Mouse (Mus musculus): Measurements from ENCODE around the gene Mrpl34. TPM values are rescaled to one million over a fixed set of nuclear protein-coding genes. Genes with fewer than 3 reads are reported as not detected.

The Mrpl34 gene
- polyA plus RNA-seq, 1 experiment from 2014 or later, result 238 TPM

GRCm38 (mm10) chr8:71485142-71486135, 20.7 kb downstream of the Mrpl34 start, which contains the start of gene Ano8:
Gene Ano8, minus strand, starts transcription at chr8:71485963.
- Histone ChIP-seq H3K27me3 (ENCODE audit: low read depth, poor library complexity, severe bottlenecking) (peaks cover 20% of the 10 kb centered on the region), H3K9me3 (replicated peaks) (no peaks in the 10 kb centered on the region), H3K36me3 (peaks cover 51% of the 10 kb centered on the region), H3K4me3 (peak within 1 kb of the TSS; percentile 95), H3K4me1 (peaks cover 61% of the 10 kb centered on the region), H3K27ac (replicated peaks) (peak within 1 kb of the TSS; percentile 99)
- peak; percentile 88 for DNase-seq (ENCODE audit: low spot score)
- WGBS, result 5% methylated on average over 58 of the region's 58 CpGs

GRCm38 (mm10) chr8:71486136-71486529, 21.4 kb downstream of the Mrpl34 start:
- Histone ChIP-seq H3K27ac (replicated peaks) (peak overlapping the region; percentile 99), H3K4me1 (peaks cover 54% of the 10 kb centered on the region), H3K36me3 (peaks cover 51% of the 10 kb centered on the region), H3K27me3 (ENCODE audit: low read depth, poor library complexity, severe bottlenecking) (peaks cover 13% of the 10 kb centered on the region), H3K4me3 (peak overlapping the region; percentile 95), H3K9me3 (replicated peaks) (no peaks in the 10 kb centered on the region)
- DNase-seq (ENCODE audit: low spot score), result no peak
- WGBS, result 27% methylated on average over 7 of the region's 7 CpGs

DNA sequence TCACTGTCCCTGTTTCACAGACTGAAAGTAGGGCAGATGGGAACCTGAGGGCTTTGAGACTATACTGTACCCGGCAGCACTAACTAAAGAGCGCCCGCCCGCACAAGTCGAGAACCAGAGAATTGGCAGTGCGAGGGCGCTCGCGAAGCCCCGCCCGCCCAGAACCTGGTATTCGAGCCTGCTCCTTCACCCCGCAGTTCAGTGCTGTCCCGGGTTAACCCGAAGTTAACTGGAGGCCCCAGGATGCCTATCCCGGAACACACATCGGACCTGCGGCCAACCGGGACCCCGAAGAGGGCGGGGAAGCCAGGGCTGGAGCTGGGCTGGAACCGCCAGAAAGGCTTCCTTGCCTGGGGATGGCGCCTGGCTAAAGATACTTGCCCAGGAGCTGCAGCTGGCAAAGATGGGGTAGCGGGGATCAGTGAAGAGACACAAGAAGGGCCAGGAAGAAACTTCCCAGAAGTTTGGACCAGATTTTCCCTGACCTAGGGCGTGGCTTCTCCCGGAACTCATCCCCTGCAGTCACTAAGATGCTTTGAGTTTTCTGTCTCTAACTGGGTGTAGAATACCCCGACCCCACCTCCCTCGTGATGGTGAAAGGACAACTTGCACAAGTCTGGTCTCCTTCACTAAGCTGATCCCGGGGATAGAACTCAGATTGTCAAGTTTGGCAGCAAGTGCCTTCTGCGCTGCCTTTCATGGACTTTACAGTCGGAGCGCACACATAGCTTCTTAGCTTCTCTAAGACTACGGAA, 23.1 kb downstream of the Mrpl34 start, which contains the start of gene Gtpbp3:
Gtpbp3 (plus strand) TSS at position 413 of the 755 bp plus-strand sequence.
- under 1% methylated on average over 33 of the region's 33 CpGs for whole genome bisulfite sequencing
- no peaks in the 10 kb centered on the region; the same call in 1 of the 2 replicates for H3K27me3 ChIP-seq (ENCODE audit: low read depth, poor library complexity, severe bottlenecking)
- H3K4me3 ChIP-seq, result peak within 1 kb of the TSS; percentile 93
- H3K36me3 ChIP-seq, result peaks cover 51% of the 10 kb centered on the region
- peak within 1 kb of the TSS; percentile 93 for H3K27ac ChIP-seq (replicated peaks)
- peaks cover 47% of the 10 kb centered on the region for H3K4me1 ChIP-seq
- DNase-seq (ENCODE audit: low spot score), result peak; percentile 79
- H3K9me3 ChIP-seq (replicated peaks), result no peaks in the 10 kb centered on the region

- H3K4me1 ChIP-seq, result peaks cover 47% of the 10 kb centered on the region
- H3K27me3 ChIP-seq (ENCODE audit: low read depth, poor library complexity, severe bottlenecking), result no peaks in the 10 kb centered on the region; the same call in 1 of the 2 replicates
- DNase-seq (ENCODE audit: low spot score), result peak; percentile 87
- H3K27ac ChIP-seq (replicated peaks), result peak overlapping the region; percentile 93
- H3K4me3 ChIP-seq, result peak overlapping the region; percentile 93
- under 1% methylated on average over 22 of the region's 22 CpGs for WGBS
- H3K36me3 ChIP-seq, result peaks cover 50% of the 10 kb centered on the region
- no peaks in the 10 kb centered on the region for H3K9me3 ChIP-seq (replicated peaks)
Measured at GRCm38 (mm10) chr8:71488454-71488853, 23.7 kb downstream of the Mrpl34 start.

GRCm38 (mm10) chr8:71495039-71495438, 30.3 kb downstream of the Mrpl34 start:
- H3K9me3 ChIP-seq (replicated peaks), result no peaks in the 10 kb centered on the region
- H3K27me3 ChIP-seq (ENCODE audit: low read depth, poor library complexity, severe bottlenecking), result no peaks in the 10 kb centered on the region; the same call in 1 of the 2 replicates
- DNase-seq (ENCODE audit: low spot score), result peak; percentile 80
- peaks cover 28% of the 10 kb centered on the region for H3K4me1 ChIP-seq
- no peak overlapping the region for H3K27ac ChIP-seq (replicated peaks)
- peaks cover 50% of the 10 kb centered on the region for H3K36me3 ChIP-seq
- 32% methylated on average over 16 of the region's 16 CpGs for WGBS
- H3K4me3 ChIP-seq, result no peak overlapping the region

GRCm38 (mm10) chr8:71495811-71496210, 31.1 kb downstream of the Mrpl34 start:
- H3K27me3 ChIP-seq (ENCODE audit: low read depth, poor library complexity, severe bottlenecking), result no peaks in the 10 kb centered on the region; the same call in 1 of the 2 replicates
- no peaks in the 10 kb centered on the region for H3K9me3 ChIP-seq (replicated peaks)
- H3K4me1 ChIP-seq, result peaks cover 26% of the 10 kb centered on the region
- no peak for DNase-seq (ENCODE audit: low spot score)
- 93% methylated on average over 5 of the region's 5 CpGs for WGBS
- H3K36me3 ChIP-seq, result peaks cover 42% of the 10 kb centered on the region
- no peak overlapping the region for H3K27ac ChIP-seq (replicated peaks)
- H3K4me3 ChIP-seq, result no peak overlapping the region

- Histone ChIP-seq H3K4me3 (no peak overlapping the region), H3K9me3 (replicated peaks) (no peaks in the 10 kb centered on the region), H3K27me3 (ENCODE audit: low read depth, poor library complexity, severe bottlenecking) (no peaks in the 10 kb centered on the region; the same call in 1 of the 2 replicates), H3K36me3 (peaks cover 36% of the 10 kb centered on the region), H3K4me1 (peaks cover 26% of the 10 kb centered on the region), H3K27ac (replicated peaks) (no peak overlapping the region)
- WGBS, result 51% methylated on average over 11 of the region's 11 CpGs
- DNase-seq (ENCODE audit: low spot score), result no peak
Measured at GRCm38 (mm10) chr8:71496481-71496880, 31.7 kb downstream of the Mrpl34 start.

- no peak overlapping the region for H3K4me3 ChIP-seq
- H3K9me3 ChIP-seq (replicated peaks), result no peaks in the 10 kb centered on the region
- DNase-seq (ENCODE audit: low spot score), result no peak
- H3K27me3 ChIP-seq (ENCODE audit: low read depth, poor library complexity, severe bottlenecking), result no peaks in the 10 kb centered on the region; the same call in 1 of the 2 replicates
- no peak overlapping the region for H3K27ac ChIP-seq (replicated peaks)
- peaks cover 26% of the 10 kb centered on the region for H3K4me1 ChIP-seq
- 90% methylated on average over 1 of the region's 1 CpGs for WGBS
- H3K36me3 ChIP-seq, result peaks cover 29% of the 10 kb centered on the region
Measured at GRCm38 (mm10) chr8:71497077-71497645, 32.4 kb downstream of the Mrpl34 start.

- peak overlapping the region; percentile 21; the same call in 1 of the 2 replicates for H3K4me3 ChIP-seq
- peaks cover 21% of the 10 kb centered on the region for H3K36me3 ChIP-seq
- DNase-seq (ENCODE audit: low spot score), result no peak
- H3K9me3 ChIP-seq (replicated peaks), result no peaks in the 10 kb centered on the region
- WGBS, result 20% methylated on average over 15 of the region's 15 CpGs
- peak overlapping the region; percentile 50 for H3K27ac ChIP-seq (replicated peaks)
- no peaks in the 10 kb centered on the region; the same call in 1 of the 2 replicates for H3K27me3 ChIP-seq (ENCODE audit: low read depth, poor library complexity, severe bottlenecking)
- peaks cover 27% of the 10 kb centered on the region for H3K4me1 ChIP-seq
Measured at GRCm38 (mm10) chr8:71497881-71498501, 33.2 kb downstream of the Mrpl34 start.

GRCm38 (mm10) chr8:71498816-71499690, 34.3 kb downstream of the Mrpl34 start:
- Histone ChIP-seq H3K36me3 (peaks cover 12% of the 10 kb centered on the region), H3K9me3 (replicated peaks) (no peaks in the 10 kb centered on the region), H3K4me1 (peaks cover 30% of the 10 kb centered on the region), H3K27me3 (ENCODE audit: low read depth, poor library complexity, severe bottlenecking) (no peaks in the 10 kb centered on the region; the same call in 1 of the 2 replicates), H3K27ac (replicated peaks) (peak overlapping the region; percentile 50; the same call in 1 of the 2 replicates), H3K4me3 (no peak overlapping the region)
- no peak for DNase-seq (ENCODE audit: low spot score)
- 44% methylated on average over 16 of the region's 16 CpGs for WGBS

DNA sequence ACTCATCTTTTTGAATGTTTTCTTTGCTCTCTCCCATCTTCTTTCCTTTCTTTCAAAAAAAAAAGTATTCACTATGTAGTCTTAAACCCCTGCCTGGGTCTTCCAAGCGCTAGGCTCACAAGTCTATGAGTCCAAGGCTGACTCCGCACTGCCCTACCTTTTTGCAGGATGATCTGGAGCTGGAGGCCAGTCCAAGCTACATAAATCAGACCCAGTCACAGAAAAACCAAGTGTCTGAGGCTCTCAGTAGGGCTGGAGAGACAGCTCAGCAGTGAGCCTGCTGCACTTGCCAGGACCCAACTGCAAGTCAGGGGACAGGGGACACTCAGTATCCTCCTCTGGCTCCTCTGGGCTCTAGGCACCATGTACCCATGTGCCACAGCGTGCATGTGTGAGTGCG, 39.6 kb downstream of the Mrpl34 start:
- Histone ChIP-seq H3K36me3 (no peaks in the 10 kb centered on the region), H3K4me1 (peaks cover 24% of the 10 kb centered on the region), H3K27me3 (ENCODE audit: low read depth, poor library complexity, severe bottlenecking) (peaks cover 51% of the 10 kb centered on the region), H3K4me3 (no peak overlapping the region), H3K9me3 (replicated peaks) (no peaks in the 10 kb centered on the region), H3K27ac (replicated peaks) (no peak overlapping the region)
- DNase-seq (ENCODE audit: low spot score), result no peak
- WGBS, result 90% methylated on average over 4 of the region's 4 CpGs

All from midbrain, embryonic 10.5 days (tissue).